Mouse (Mus musculus): ENCODE results near the gene Ppp1r2. TPM values are rescaled to one million over a fixed set of nuclear protein-coding genes. Genes with fewer than 3 reads are reported as not detected.
A peak's percentile ranks its signal among the peaks of the same experiment; 100 is the strongest.

Ppp1r2 gene
- total and polyA plus RNA-seq, 2 experiments from 2014 or later: 63.2 to 101 TPM

DNA sequence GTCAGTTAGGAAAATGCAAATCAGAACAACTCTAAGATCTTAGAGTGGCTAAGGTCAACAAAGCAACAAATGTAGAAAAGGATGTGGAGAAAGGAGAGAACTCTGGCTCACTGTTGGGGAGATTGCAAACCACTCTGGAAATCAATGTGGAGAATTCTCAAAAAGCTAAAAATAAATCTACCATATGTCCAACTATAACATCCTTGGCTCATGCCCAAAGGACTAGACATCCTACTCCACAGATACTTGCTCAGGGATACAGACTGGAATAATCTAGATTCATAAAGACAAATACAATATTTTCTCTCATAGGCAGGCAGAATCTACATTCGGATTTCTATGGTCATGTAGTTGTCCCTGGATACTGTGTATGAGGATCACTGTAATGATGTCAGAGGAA lies 70.9 kb downstream of the Ppp1r2 start:
- H3K9me3 ChIP-seq (ENCODE audit: low read length): no peaks in the 10 kb centered on the region
- WGBS: 61% methylated on average over 1 of the region's 1 CpGs
- no peak for TF ChIP-seq CTCF (IDR thresholded peaks at IDR 0.05)
- H3K4me1 ChIP-seq (ENCODE audit: insufficient read depth, low read length): 0 out of 2 replicates have a peak, but pooled peaks cover 3% of the 10 kb centered on the region
- no peak overlapping the region for H3K4me2 ChIP-seq (ENCODE audit: low read depth, low read length, poor library complexity, severe bottlenecking)
- H3K36me3 ChIP-seq (ENCODE audit: insufficient read depth, low read length): no peaks in the 10 kb centered on the region
- no peaks in the 10 kb centered on the region for H3K27me3 ChIP-seq (ENCODE audit: insufficient read depth, low read length)
- H3K27ac ChIP-seq (ENCODE audit: low read depth, low read length): no peak overlapping the region
- DNase-seq (ENCODE audit: low spot score) (no peak), ATAC-seq (ENCODE audit: low FRiP score) (no peak)
- no peak overlapping the region for H3K9ac ChIP-seq (replicated peaks; ENCODE audit: low read length, poor library complexity, severe bottlenecking)
- no peak overlapping the region for H3K4me3 ChIP-seq (ENCODE audit: low read depth, low read length)

DNA sequence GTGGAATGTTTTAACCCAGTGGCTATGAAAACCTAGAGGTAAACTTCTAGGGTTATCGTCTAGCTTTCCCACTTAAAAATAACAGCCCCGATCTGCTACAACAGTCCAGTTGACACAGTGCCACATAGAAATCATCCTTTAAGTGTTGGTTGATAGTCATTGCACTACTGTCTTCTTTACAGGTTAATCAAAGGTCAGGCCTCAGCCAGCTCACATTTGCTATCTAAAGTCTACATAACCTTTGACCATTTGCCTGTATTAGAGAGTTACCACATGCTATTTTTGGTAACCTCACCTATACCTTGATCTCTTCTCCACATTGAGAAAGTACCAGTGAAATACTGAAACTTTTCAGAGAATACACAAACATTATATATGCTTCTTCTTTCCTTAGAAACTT lies 73.4 kb downstream of the Ppp1r2 start:
- Histone ChIP-seq H3K4me1 (ENCODE audit: insufficient read depth, low read length) (0 out of 2 replicates have a peak, but pooled peaks cover 3% of the 10 kb centered on the region), H3K9ac (replicated peaks; ENCODE audit: low read length, poor library complexity, severe bottlenecking) (no peak overlapping the region), H3K9me3 (ENCODE audit: low read length) (no peaks in the 10 kb centered on the region), H3K27ac (ENCODE audit: low read depth, low read length) (peak overlapping the region; percentile 65), H3K4me2 (ENCODE audit: low read depth, low read length, poor library complexity, severe bottlenecking) (peak overlapping the region; percentile 48), H3K4me3 (ENCODE audit: low read depth, low read length) (no peak overlapping the region), H3K36me3 (ENCODE audit: insufficient read depth, low read length) (no peaks in the 10 kb centered on the region), H3K27me3 (ENCODE audit: insufficient read depth, low read length) (no peaks in the 10 kb centered on the region)
- no peak for DNase-seq (ENCODE audit: low spot score)
- no peak for ATAC-seq (ENCODE audit: low FRiP score)
- TF ChIP-seq CTCF (IDR thresholded peaks at IDR 0.05): no peak
- 85% methylated on average over 2 of the region's 2 CpGs for WGBS

Small RNAs within 50 kb of the gene (microRNA-seq; reads per million reads assigned to microRNA genes)
- not detected for gene Gm27415 (ENCODE audit: borderline number of aligned reads)

Other genes starting within 250 kb of the Ppp1r2 start
- 34.5 and 42.9 TPM in 2 replicates for gene Xxylt1, start 193.8 kb downstream of the Ppp1r2 start, total RNA-seq (2014; rRNA removed)
- 17.1 and 18.2 TPM in 2 replicates for gene Xxylt1, start 193.8 kb downstream of the Ppp1r2 start, polyA plus RNA-seq (2015; fragmentation: Nextera tagmentation; extraction: Ambion mirVana)
- 26.7 and 39.4 TPM in 2 replicates for gene Acap2, start 74.0 kb downstream of the Ppp1r2 start, total RNA-seq (2014; rRNA removed)
- gene Acap2, start 74.0 kb downstream of the Ppp1r2 start, polyA plus RNA-seq (2015; fragmentation: Nextera tagmentation; extraction: Ambion mirVana): 9.0 and 10.9 TPM in 2 replicates
- gene Apod, start 39.5 kb upstream of the Ppp1r2 start, total RNA-seq (2014; rRNA removed): 79.0 and 97.3 TPM in 2 replicates
- gene Apod, start 39.5 kb upstream of the Ppp1r2 start, polyA plus RNA-seq (2015; fragmentation: Nextera tagmentation; extraction: Ambion mirVana): 226 and 252 TPM in 2 replicates
- 76.8 and 88.1 TPM in 2 replicates for gene Bdh1, start 147.0 kb upstream of the Ppp1r2 start, total RNA-seq (2014; rRNA removed)
- 113 and 122 TPM in 2 replicates for gene Bdh1, start 147.0 kb upstream of the Ppp1r2 start, polyA plus RNA-seq (2015; fragmentation: Nextera tagmentation; extraction: Ambion mirVana)

Data from midbrain, postnatal 0 days (tissue).